Mouse (Mus musculus): ENCODE measurements at regions not wholly inside any gene's neighbourhood (a gene's known extent, or its start where the extent isn't known, plus 50 kb on each side); places are given as distances from the start of the nearest gene placed in this dataset.

- peaks cover 54% of the 10 kb centered on the region for H3K9me3 ChIP-seq (replicated peaks)
- no peaks in the 10 kb centered on the region for H3K36me3 ChIP-seq (replicated peaks)
- ATAC-seq (ENCODE audit: extremely low read depth, insufficient number of reproducible peaks, low FRiP score, poor library complexity, severe bottlenecking): no peak
- no peak for DNase-seq (ENCODE audit: low spot score)
- H3K4me1 ChIP-seq (ENCODE audit: insufficient read depth, low read depth, low read length): no peaks in the 10 kb centered on the region
- TF ChIP-seq TAL1 (conservative IDR thresholded peaks at IDR 0.05; ENCODE audit: low read depth, low read length) (no peak), CTCF (IDR thresholded peaks at IDR 0.05; ENCODE audit: low read depth, low read length) (no peak), GATA1 (IDR thresholded peaks at IDR 0.05; ENCODE audit: borderline replicate concordance, low read length) (no peak), POLR2AphosphoS5 (IDR thresholded peaks at IDR 0.05; ENCODE audit: insufficient replicate concordance, low read depth, low read length) (no peak), GATA2 (IDR thresholded peaks at IDR 0.05; ENCODE audit: borderline replicate concordance, low read depth, low read length) (no peak)
- no peaks in the 10 kb centered on the region for H3K27me3 ChIP-seq (ENCODE audit: insufficient read depth, low read length)
- H3K4me3 ChIP-seq (ENCODE audit: low read depth, low read length): no peak overlapping the region
Measured at GRCm38 (mm10) chr1:121096551-121097550, 235.5 kb downstream of the Insig2 start.

- DNase-seq (ENCODE audit: low spot score): no peak
- ATAC-seq (ENCODE audit: extremely low read depth, insufficient number of reproducible peaks, low FRiP score, poor library complexity, severe bottlenecking): no peak
- no peaks in the 10 kb centered on the region for H3K4me1 ChIP-seq (ENCODE audit: insufficient read depth, low read depth, low read length)
- no peaks in the 10 kb centered on the region for H3K36me3 ChIP-seq (replicated peaks)
- TF ChIP-seq CTCF (IDR thresholded peaks at IDR 0.05; ENCODE audit: low read depth, low read length) (no peak), GATA2 (IDR thresholded peaks at IDR 0.05; ENCODE audit: borderline replicate concordance, low read depth, low read length) (no peak), POLR2AphosphoS5 (IDR thresholded peaks at IDR 0.05; ENCODE audit: insufficient replicate concordance, low read depth, low read length) (no peak), TAL1 (conservative IDR thresholded peaks at IDR 0.05; ENCODE audit: low read depth, low read length) (no peak), GATA1 (IDR thresholded peaks at IDR 0.05; ENCODE audit: borderline replicate concordance, low read length) (no peak)
- H3K9me3 ChIP-seq (replicated peaks): peaks cover 55% of the 10 kb centered on the region
- no peak overlapping the region for H3K4me3 ChIP-seq (ENCODE audit: low read depth, low read length)
- no peaks in the 10 kb centered on the region for H3K27me3 ChIP-seq (ENCODE audit: insufficient read depth, low read length)
Measured at GRCm38 (mm10) chr1:121111776-121112344, 220.5 kb downstream of the Insig2 start.

GRCm38 (mm10) chr1:121112464-121112863, 219.9 kb downstream of the Insig2 start:
- Histone ChIP-seq H3K4me1 (ENCODE audit: insufficient read depth, low read depth, low read length) (no peaks in the 10 kb centered on the region), H3K9me3 (replicated peaks) (peaks cover 55% of the 10 kb centered on the region), H3K4me3 (ENCODE audit: low read depth, low read length) (no peak overlapping the region), H3K27me3 (ENCODE audit: insufficient read depth, low read length) (no peaks in the 10 kb centered on the region), H3K36me3 (replicated peaks) (no peaks in the 10 kb centered on the region)
- no peak for ATAC-seq (ENCODE audit: extremely low read depth, insufficient number of reproducible peaks, low FRiP score, poor library complexity, severe bottlenecking)
- TF ChIP-seq TAL1 (conservative IDR thresholded peaks at IDR 0.05; ENCODE audit: low read depth, low read length) (no peak), GATA2 (IDR thresholded peaks at IDR 0.05; ENCODE audit: borderline replicate concordance, low read depth, low read length) (no peak), CTCF (IDR thresholded peaks at IDR 0.05; ENCODE audit: low read depth, low read length) (no peak), POLR2AphosphoS5 (IDR thresholded peaks at IDR 0.05; ENCODE audit: insufficient replicate concordance, low read depth, low read length) (no peak), GATA1 (IDR thresholded peaks at IDR 0.05; ENCODE audit: borderline replicate concordance, low read length) (no peak)
- no peak for DNase-seq (ENCODE audit: low spot score)

GRCm38 (mm10) chr1:121116626-121117025, 215.8 kb downstream of the Insig2 start:
- no peaks in the 10 kb centered on the region for H3K27me3 ChIP-seq (ENCODE audit: insufficient read depth, low read length)
- TF ChIP-seq GATA2 (IDR thresholded peaks at IDR 0.05; ENCODE audit: borderline replicate concordance, low read depth, low read length) (no peak), GATA1 (IDR thresholded peaks at IDR 0.05; ENCODE audit: borderline replicate concordance, low read length) (no peak), TAL1 (conservative IDR thresholded peaks at IDR 0.05; ENCODE audit: low read depth, low read length) (no peak), CTCF (IDR thresholded peaks at IDR 0.05; ENCODE audit: low read depth, low read length) (no peak), POLR2AphosphoS5 (IDR thresholded peaks at IDR 0.05; ENCODE audit: insufficient replicate concordance, low read depth, low read length) (no peak)
- H3K4me3 ChIP-seq (ENCODE audit: low read depth, low read length): no peak overlapping the region
- H3K9me3 ChIP-seq (replicated peaks): peaks cover 33% of the 10 kb centered on the region
- H3K36me3 ChIP-seq (replicated peaks): no peaks in the 10 kb centered on the region
- ATAC-seq (ENCODE audit: extremely low read depth, insufficient number of reproducible peaks, low FRiP score, poor library complexity, severe bottlenecking): no peak
- no peak for DNase-seq (ENCODE audit: low spot score)
- no peaks in the 10 kb centered on the region for H3K4me1 ChIP-seq (ENCODE audit: insufficient read depth, low read depth, low read length)

GRCm38 (mm10) chr1:121123436-121123835, 209.0 kb downstream of the Insig2 start:
- TF ChIP-seq GATA1 (IDR thresholded peaks at IDR 0.05; ENCODE audit: borderline replicate concordance, low read length) (no peak), TAL1 (conservative IDR thresholded peaks at IDR 0.05; ENCODE audit: low read depth, low read length) (no peak), GATA2 (IDR thresholded peaks at IDR 0.05; ENCODE audit: borderline replicate concordance, low read depth, low read length) (no peak), CTCF (IDR thresholded peaks at IDR 0.05; ENCODE audit: low read depth, low read length) (no peak), POLR2AphosphoS5 (IDR thresholded peaks at IDR 0.05; ENCODE audit: insufficient replicate concordance, low read depth, low read length) (no peak)
- ATAC-seq (ENCODE audit: extremely low read depth, insufficient number of reproducible peaks, low FRiP score, poor library complexity, severe bottlenecking): no peak
- Histone ChIP-seq H3K27me3 (ENCODE audit: insufficient read depth, low read length) (no peaks in the 10 kb centered on the region), H3K36me3 (replicated peaks) (no peaks in the 10 kb centered on the region), H3K4me1 (ENCODE audit: insufficient read depth, low read depth, low read length) (no peaks in the 10 kb centered on the region), H3K4me3 (ENCODE audit: low read depth, low read length) (no peak overlapping the region), H3K9me3 (replicated peaks) (peaks cover 50% of the 10 kb centered on the region)
- no peak for DNase-seq (ENCODE audit: low spot score)

- Histone ChIP-seq H3K9me3 (replicated peaks) (peaks cover 37% of the 10 kb centered on the region), H3K36me3 (replicated peaks) (no peaks in the 10 kb centered on the region), H3K4me3 (ENCODE audit: low read depth, low read length) (no peak overlapping the region), H3K27me3 (ENCODE audit: insufficient read depth, low read length) (no peaks in the 10 kb centered on the region), H3K4me1 (ENCODE audit: insufficient read depth, low read depth, low read length) (no peaks in the 10 kb centered on the region)
- no peak for TF ChIP-seq GATA2 (IDR thresholded peaks at IDR 0.05; ENCODE audit: borderline replicate concordance, low read depth, low read length)
- TF ChIP-seq CTCF (IDR thresholded peaks at IDR 0.05; ENCODE audit: low read depth, low read length): no peak
- no peak for TF ChIP-seq POLR2AphosphoS5 (IDR thresholded peaks at IDR 0.05; ENCODE audit: insufficient replicate concordance, low read depth, low read length)
- no peak for TF ChIP-seq GATA1 (IDR thresholded peaks at IDR 0.05; ENCODE audit: borderline replicate concordance, low read length)
- no peak for TF ChIP-seq TAL1 (conservative IDR thresholded peaks at IDR 0.05; ENCODE audit: low read depth, low read length)
- ATAC-seq (ENCODE audit: extremely low read depth, insufficient number of reproducible peaks, low FRiP score, poor library complexity, severe bottlenecking) (no peak), DNase-seq (ENCODE audit: low spot score) (no peak)
Measured at GRCm38 (mm10) chr1:121136284-121136683, 196.1 kb downstream of the Insig2 start.

All from G1E (cell line).